Mouse (Mus musculus): ENCODE measurements around the gene Rxfp1.

- no peak for TF ChIP-seq POLR2A (IDR thresholded peaks at IDR 0.05; ENCODE audit: low read depth, low read length)
- TF ChIP-seq CTCF (IDR thresholded peaks at IDR 0.05; ENCODE audit: borderline replicate concordance, insufficient read depth, low read length), result no peak
Observed at GRCm38 (mm10) chr3:79726506-79727075, 11.1 kb downstream of the Rxfp1 start.
